Mouse (Mus musculus) CH12.LX (cell line): ENCODE measurements around the gene Slc38a10.

Source experiments
- CTCF ChIP-seq, 2 experiments: IDR thresholded peaks in 1 of 2; conservative IDR thresholded peaks in 1 of 2; 2 replicates each; pipeline ENCODE4 v1.5.1; 2011 to 2012; ENCODE audit warnings: low read depth in 2 of 2, low read length in 2 of 2, improper control_type of control experiment in 1 of 2, inconsistent platforms in 1 of 2, mild to moderate bottlenecking in 1 of 2, moderate library complexity in 1 of 2
- E2F4 ChIP-seq: IDR thresholded peaks from 2 replicates; pipeline ENCODE4 v1.6.1; 2011; ENCODE audit warnings: low read depth, low read length, improper control_type of control experiment; ENCODE audit not compliant: insufficient replicate concordance
- EP300 ChIP-seq: IDR thresholded peaks from 2 replicates; pipeline ENCODE4 v1.6.1; 2011; ENCODE audit warnings: low read length, improper control_type of control experiment
- PAX5 ChIP-seq: IDR thresholded peaks from 2 replicates; pipeline ENCODE4 v1.6.1; 2012; ENCODE audit warnings: low read length, inconsistent platforms, mixed read lengths
- TCF12 ChIP-seq: IDR thresholded peaks from 2 replicates; pipeline ENCODE4 v1.6.1; 2014; ENCODE audit warnings: low read depth, mild to moderate bottlenecking, inconsistent platforms, low read length, improper control_type of control experiment

- TF ChIP-seq CTCF (conservative IDR thresholded peaks at IDR 0.05 in 1 of 2, IDR thresholded peaks at IDR 0.05 in 1 of 2; ENCODE audit: low read depth in 2 of 2, low read length in 2 of 2) (peak in 1 of 2 experiments; percentile 37; a peak in 2 of 4 replicates), E2F4 (no peak), EP300 (no peak), PAX5 (no peak), TCF12 (no peak)
These were observed 8.5 kb downstream of the Slc38a10 start for GRCm38 (mm10) chr11:120142601-120143051.
